Mouse (Mus musculus) thymus, postnatal 25 days (tissue): ENCODE measurements around the gene Ipo9.

Experiments used
- DNase-seq: peaks from one replicate; pipeline ENCODE4 v3.0.0; 2022

Gene Ipo9

DNA sequence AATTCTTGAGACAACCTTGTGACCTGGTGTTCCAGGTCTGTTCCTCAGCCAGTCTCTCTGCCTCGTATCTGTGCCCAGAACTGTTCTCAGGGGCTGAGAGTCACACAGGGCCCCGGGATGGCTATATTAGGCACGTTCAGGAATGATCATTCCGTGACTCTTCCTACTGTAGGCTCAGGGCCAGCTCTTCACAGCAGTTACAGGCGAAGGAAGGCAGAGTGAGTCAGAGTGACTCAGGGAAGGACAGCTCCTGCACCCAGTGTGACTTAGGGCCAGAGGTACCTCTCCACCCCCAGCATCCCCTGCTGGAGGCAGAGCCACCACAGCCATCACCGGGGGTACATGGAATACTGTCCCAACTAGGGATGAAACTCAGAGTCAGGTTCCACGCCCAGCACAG, 63.3 kb downstream of the Ipo9 start:
- DNase-seq, result no peak

DNA sequence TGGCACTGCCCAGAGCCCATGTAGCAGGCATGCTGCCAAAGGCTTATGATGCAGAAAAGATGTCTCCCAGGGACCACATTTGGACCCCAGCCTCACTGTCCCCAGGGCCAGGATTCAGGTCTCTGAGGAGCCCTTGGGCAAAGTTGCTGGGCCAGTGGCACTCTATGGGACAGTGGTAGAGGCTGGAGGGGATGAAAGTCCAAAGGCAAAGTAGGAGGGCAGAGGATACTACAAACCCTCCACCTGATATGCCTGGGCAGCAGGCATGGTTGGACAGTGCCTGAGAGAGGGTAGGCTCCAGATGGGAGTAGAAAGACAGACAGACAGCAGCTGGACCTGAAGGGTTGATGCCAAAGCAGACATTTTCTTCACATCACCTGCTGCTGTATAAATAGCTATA, 63.9 kb downstream of the Ipo9 start:
- no peak for DNase-seq

DNA sequence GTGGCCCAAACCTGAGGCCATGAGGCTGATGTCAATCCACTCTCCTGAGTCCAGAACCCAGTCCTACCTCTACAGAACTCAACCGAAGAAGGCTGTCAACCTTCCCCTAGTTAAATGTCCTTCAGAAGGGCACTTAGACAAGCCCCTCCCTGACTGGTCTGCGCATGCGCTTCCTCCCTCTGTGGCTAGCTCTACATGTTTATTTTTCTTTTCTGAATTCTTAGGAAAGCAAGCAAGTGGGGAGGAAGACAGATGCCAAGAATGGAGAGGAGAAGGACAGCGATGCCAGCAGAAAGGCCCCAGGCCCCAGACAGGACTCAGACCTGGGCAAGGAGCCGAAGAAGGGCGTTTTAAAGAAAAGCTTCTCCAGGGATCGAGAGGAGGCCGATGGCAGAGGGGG, 66.9 kb downstream of the Ipo9 start:
- no peak for DNase-seq

DNA sequence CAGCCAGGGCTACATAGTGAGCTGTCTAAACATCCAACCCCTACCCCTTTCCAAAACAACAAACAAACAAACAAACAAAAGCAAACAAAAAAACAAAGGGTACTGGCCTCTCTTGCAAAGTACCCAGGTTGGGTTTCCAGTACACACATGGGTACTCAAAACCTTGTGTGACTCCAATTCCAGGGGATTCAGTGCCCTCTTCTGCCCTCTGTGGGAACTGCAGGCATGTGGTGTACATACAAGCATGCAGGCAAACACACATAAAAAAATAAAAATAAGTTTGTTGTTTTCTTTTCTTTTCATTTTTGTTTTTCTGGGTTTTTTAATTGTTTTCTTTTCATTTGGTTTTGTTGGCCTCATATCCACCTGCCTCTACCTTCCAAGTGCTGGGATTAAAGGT, 68.2 kb downstream of the Ipo9 start:
- DNase-seq, result no peak

DNA sequence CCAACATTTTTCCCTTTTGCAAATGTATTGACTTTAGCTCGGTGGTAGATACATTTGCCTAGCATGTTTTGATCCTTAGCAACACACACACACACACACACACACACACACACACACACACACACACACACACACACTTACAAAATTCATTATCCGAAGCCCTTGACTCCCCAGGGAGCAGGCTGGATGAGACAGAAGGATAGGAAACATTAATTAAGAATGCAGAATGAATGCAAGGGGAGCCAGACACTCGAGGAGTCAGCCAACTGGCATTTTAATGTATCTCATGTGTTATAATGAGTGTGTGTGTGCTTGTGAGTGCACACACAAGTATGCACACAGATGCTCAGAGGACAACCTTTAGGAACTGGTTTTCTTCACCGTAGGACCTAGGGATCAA, 68.8 kb downstream of the Ipo9 start:
- no peak for DNase-seq

DNA sequence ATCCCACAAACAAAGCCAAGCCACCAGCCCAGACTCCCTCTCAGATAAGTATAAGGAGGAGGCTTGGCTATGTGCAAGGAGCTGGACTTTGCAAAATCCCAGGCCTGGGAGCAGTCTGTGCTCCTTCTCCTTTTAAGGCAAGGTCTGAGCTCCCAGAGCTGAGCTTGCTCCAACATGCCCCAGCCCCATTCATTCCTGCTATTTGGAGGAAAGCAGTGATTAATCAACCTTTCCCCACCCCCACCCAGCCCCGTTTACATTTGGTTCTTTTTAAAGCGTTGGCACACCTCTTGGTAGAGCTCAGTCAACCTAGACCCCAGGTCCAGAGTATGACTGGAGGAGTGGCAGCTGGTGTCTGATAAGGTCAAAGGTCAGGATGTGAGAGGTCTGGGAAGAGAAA, 71.2 kb downstream of the Ipo9 start:
- no peak for DNase-seq

DNA sequence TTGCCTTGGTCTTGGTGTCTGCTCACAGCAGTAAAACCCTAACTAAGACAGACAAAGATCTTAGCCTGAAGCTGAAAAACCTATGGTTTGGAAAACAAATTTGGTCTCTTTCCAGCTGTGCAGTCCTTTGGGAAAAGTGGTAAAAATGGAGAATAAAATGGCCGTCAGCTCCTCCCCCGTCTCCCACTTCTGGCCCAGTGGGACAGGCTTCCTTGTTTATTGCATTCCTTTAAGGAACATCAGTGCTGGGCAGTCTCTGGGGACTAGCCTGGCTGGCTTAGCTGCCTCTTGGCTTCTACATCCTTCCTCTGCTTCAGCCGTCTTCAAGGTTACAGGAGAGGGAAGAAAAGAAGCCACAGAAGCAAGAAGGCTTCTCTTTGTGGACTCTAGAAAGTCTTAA, 78.3 kb downstream of the Ipo9 start:
- no peak for DNase-seq

DNA sequence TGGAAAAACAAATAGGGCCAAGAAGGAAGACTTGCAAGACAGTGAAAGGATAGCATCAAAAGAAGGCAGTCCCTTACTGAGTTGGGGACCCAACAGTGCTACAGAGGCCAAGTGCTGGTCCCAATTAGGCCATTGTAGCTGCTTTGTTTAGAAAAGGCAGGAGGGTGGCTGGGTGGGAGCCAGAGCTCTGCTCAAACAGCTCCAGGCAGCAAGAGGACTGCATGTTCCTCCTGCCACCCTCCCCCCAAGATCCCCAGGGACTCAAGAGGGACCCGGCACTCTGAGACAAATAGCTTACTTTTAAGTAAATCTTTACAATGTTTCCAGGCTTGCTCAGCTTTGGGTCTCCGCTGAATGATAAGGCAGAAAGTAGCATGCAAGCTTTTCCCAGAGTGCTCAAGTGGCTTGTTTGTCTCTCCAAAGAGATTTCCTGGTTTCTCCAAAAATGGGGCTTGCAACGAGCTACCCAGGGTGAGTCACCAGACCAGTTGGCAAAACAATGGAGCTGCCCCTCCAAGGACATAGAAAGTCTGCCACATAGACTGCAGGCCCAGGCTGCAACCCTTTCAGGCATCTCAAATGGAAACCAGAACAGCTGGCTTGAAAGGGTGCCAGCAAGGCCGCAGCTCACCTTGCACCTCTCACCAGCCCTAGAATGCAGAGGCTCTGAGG, 82.7 kb downstream of the Ipo9 start:
- DNase-seq, result no peak

DNA sequence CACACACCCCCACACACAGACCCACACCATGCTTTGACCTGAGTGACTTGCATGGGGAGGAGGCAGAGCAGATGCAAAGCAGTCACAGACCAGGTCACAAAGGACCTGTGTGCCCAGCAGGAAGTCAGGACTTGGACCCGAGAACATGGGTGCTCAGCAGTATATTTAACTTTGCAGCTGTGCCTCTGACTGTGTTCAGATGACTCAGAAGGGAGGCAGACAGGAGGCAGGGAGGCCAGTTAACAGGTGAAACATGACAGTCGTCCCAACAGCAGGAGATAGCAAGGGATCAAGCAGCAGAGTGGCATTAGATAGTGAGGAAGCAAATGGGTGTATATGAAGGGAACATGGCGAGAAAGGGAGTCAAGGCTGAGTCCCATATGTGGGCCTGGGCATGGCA, 83.4 kb downstream of the Ipo9 start:
- DNase-seq, result no peak

DNA sequence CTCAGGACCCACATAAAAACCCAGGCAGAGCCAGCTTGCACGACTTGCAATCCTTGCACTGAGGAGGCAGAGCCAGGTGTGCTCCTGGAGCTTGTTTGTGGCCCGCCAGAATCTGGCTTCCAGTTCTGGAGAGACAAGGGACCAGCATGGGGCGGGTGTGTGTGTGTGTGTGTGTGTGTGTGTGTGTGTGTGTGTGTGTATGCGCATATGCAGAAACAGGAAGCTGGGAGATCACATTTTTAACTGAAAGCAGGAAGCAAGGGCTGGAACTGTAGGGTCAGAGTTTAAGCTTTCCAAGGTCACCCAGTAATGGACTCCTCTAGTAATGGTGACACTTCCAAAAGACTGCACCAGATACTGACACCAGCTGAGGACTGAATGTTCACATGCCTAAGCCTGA, 86.3 kb downstream of the Ipo9 start:
- DNase-seq, result no peak

DNA sequence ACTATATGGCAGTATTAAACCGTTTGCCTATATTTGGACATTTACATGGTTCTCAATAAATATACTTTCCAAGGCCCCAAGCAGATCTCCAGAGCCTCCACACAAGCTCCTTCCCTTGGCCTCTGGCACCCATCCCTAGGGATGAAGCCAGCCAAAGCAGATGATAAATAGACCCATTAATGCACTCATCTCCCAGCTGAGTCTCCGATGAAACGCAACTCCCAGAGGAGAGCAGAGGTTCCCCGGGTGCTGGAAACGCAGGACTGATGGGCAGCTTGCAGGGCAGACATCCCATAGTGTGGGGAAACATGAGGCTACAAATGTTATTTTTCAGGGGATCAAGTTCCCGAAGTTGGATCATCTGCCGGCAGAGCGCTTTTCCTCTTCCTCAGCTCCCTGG, 88.4 kb downstream of the Ipo9 start:
- no peak for DNase-seq
